Mouse (Mus musculus): Measurements from ENCODE around the gene Themis2. TPM values are rescaled to one million over a fixed set of nuclear protein-coding genes. Genes with fewer than 3 reads are reported as not detected.

Gene Themis2
- polyA plus RNA-seq, 1 experiment from 2014 or later = 1.1 TPM

Other genes starting within 250 kb of the Themis2 start
- gene Ptafr, start 232.3 kb downstream of the Themis2 start, polyA plus RNA-seq (2015; fragmentation: Nextera tagmentation; extraction: Ambion mirVana) = 0.29 and 0.54 TPM in 2 replicates
- gene Eya3, start 157.4 kb downstream of the Themis2 start, polyA plus RNA-seq (2015; fragmentation: Nextera tagmentation; extraction: Ambion mirVana) = 29.2 and 31.6 TPM in 2 replicates
- 4.7 and 7.3 TPM in 2 replicates for gene Xkr8, start 63.8 kb downstream of the Themis2 start, polyA plus RNA-seq (2015; fragmentation: Nextera tagmentation; extraction: Ambion mirVana)
- 9.3 and 11.6 TPM in 2 replicates for gene Smpdl3b, start 39.1 kb downstream of the Themis2 start, polyA plus RNA-seq (2015; fragmentation: Nextera tagmentation; extraction: Ambion mirVana)
- 108 and 109 TPM in 2 replicates for gene Rpa2, start 28.1 kb downstream of the Themis2 start, polyA plus RNA-seq (2015; fragmentation: Nextera tagmentation; extraction: Ambion mirVana)
- gene Ppp1r8, start 46.8 kb upstream of the Themis2 start, polyA plus RNA-seq (2015; fragmentation: Nextera tagmentation; extraction: Ambion mirVana) = 72.9 and 77.2 TPM in 2 replicates
- 59.9 and 61.8 TPM in 2 replicates for gene Stx12, start 88.1 kb upstream of the Themis2 start, polyA plus RNA-seq (2015; fragmentation: Nextera tagmentation; extraction: Ambion mirVana)
- gene Fam76a, start 126.2 kb upstream of the Themis2 start, polyA plus RNA-seq (2015; fragmentation: Nextera tagmentation; extraction: Ambion mirVana) = 37.7 and 42.8 TPM in 2 replicates
- 0.44 and 0.58 TPM in 2 replicates for gene Fgr, start 177.7 kb upstream of the Themis2 start, polyA plus RNA-seq (2015; fragmentation: Nextera tagmentation; extraction: Ambion mirVana)
- gene Ahdc1, start 214.9 kb upstream of the Themis2 start, polyA plus RNA-seq (2015; fragmentation: Nextera tagmentation; extraction: Ambion mirVana) = 9.8 and 11.7 TPM in 2 replicates

Data from kidney, embryonic 16.5 days (tissue).